Mouse (Mus musculus): Measurements from ENCODE around the gene Gm21972. TPM values are rescaled to one million over a fixed set of nuclear protein-coding genes. Genes with fewer than 3 reads are reported as not detected.

Gene Gm21972
- polyA plus RNA-seq, 1 experiment: 1.0 TPM

DNA sequence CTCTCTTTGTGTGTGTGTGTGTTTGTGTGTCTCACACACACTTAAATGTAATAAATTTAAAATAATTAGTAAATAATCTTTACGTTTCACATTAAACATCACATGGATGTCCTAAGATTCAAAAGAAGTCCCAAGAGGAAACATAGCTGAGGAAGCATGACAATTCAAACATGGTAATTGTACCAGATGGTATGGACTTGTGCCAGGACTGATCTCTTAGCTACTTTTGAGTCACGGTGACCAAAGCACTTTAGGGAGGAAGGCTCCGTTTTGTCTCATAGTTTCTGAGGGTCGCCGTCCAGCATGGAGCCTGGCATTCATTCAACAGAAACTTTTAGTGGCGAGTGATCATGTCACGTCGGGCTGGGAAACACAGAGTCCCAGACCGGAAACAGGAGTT, 14.7 kb downstream of the Gm21972 start:
- H3K36me3 ChIP-seq (ENCODE audit: control insufficient read depth, insufficient read depth): no peaks in the 10 kb centered on the region
- no peaks in the 10 kb centered on the region for H3K27me3 ChIP-seq (ENCODE audit: control insufficient read depth, insufficient read depth, insufficient read length)
- TF ChIP-seq POLR2A (IDR thresholded peaks at IDR 0.05; ENCODE audit: insufficient read length, low read depth): no peak
- TF ChIP-seq E2F4 (IDR thresholded peaks at IDR 0.05; ENCODE audit: insufficient read depth): no peak
- TF ChIP-seq CEBPB (IDR thresholded peaks at IDR 0.05; ENCODE audit: insufficient read depth, poor library complexity, severe bottlenecking): no peak
- TF ChIP-seq MYOG (IDR thresholded peaks at IDR 0.05; ENCODE audit: control insufficient read depth in 1 of 3, insufficient read depth in 1 of 3, insufficient read length in 2 of 3, low read depth in 2 of 3): no peak
- TF ChIP-seq USF1 (IDR thresholded peaks at IDR 0.05; ENCODE audit: low read depth): no peak
- TF ChIP-seq SRF (IDR thresholded peaks at IDR 0.05; ENCODE audit: control insufficient read depth, insufficient read length, low read depth): no peak
- no peak for TF ChIP-seq MAX (IDR thresholded peaks at IDR 0.05; ENCODE audit: low read depth)
- TF ChIP-seq MYOD1 (IDR thresholded peaks at IDR 0.05; ENCODE audit: control insufficient read depth in 1 of 3, insufficient read length in 2 of 3, low read depth in 2 of 3): no peak
- no peak for TF ChIP-seq TCF12 (IDR thresholded peaks at IDR 0.05; ENCODE audit: insufficient read depth, poor library complexity, severe bottlenecking)
- no peak for TF ChIP-seq TCF3 (IDR thresholded peaks at IDR 0.05; ENCODE audit: insufficient read length, low read depth)
- TF ChIP-seq POLR2AphosphoS2 (IDR thresholded peaks at IDR 0.05; ENCODE audit: insufficient read length, low read depth): no peak
- TF ChIP-seq REST (IDR thresholded peaks at IDR 0.05; ENCODE audit: insufficient read depth, insufficient read length): no peak
- no peaks in the 10 kb centered on the region for H3K79me2 ChIP-seq (ENCODE audit: control insufficient read depth, insufficient read depth)
- H3K4me3 ChIP-seq: no peak overlapping the region
- H3ac ChIP-seq (ENCODE audit: control insufficient read depth, insufficient read length): no peak overlapping the region
- H3K4me2 ChIP-seq (ENCODE audit: low read depth): peak overlapping the region; percentile 77

DNA sequence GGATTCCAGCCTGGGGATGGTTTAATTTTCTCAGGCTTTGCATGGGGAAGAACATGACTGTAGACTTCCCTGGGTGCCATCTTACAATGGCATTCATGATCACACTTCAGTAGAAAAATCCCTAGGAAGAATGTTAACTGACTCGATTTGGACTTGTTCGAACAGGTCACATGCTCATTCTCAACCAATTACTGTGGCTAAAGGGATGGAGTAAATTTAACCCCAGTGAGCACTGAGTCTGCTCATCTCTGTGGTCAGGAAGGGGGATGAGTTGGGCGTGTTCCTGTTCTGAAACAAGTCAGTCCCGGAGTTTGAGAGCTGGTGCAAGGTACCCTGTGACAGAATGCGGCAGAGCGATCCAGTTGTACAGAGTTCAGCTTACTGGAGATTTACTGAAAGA, 17.5 kb downstream of the Gm21972 start:
- Histone ChIP-seq H3K4me3 (no peak overlapping the region), H3K27me3 (ENCODE audit: control insufficient read depth, insufficient read depth, insufficient read length) (no peaks in the 10 kb centered on the region), H3ac (ENCODE audit: control insufficient read depth, insufficient read length) (no peak overlapping the region), H3K36me3 (ENCODE audit: control insufficient read depth, insufficient read depth) (no peaks in the 10 kb centered on the region), H3K79me2 (ENCODE audit: control insufficient read depth, insufficient read depth) (no peaks in the 10 kb centered on the region), H3K4me2 (ENCODE audit: low read depth) (no peak overlapping the region)
- TF ChIP-seq USF1 (IDR thresholded peaks at IDR 0.05; ENCODE audit: low read depth) (peak; percentile 58), REST (IDR thresholded peaks at IDR 0.05; ENCODE audit: insufficient read depth, insufficient read length) (no peak)

DNA sequence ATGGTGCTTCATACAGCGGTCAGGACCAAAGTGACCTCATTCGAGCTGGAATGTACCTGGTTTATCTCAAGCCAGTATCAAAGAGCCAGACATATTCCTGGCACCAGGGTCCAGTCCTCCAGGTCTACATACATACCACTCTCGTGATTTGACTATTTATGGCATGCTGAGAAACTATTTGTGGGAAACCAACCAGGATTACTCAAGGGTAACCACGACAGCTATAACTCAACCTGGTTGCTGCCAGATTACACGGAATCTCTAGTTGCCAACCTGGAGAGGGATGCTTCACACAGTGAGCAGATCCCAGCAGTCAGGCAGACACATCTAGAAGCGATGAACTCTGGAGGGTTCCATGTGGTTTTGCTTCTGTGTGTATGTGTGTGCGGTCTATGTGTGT, 17.9 kb downstream of the Gm21972 start:
- TF ChIP-seq CEBPB (IDR thresholded peaks at IDR 0.05; ENCODE audit: insufficient read depth, poor library complexity, severe bottlenecking) (0 out of 2 replicates have a peak, but pooled peaks have one; percentile 11), TCF12 (IDR thresholded peaks at IDR 0.05; ENCODE audit: insufficient read depth, poor library complexity, severe bottlenecking) (no peak)
- Histone ChIP-seq H3K27me3 (ENCODE audit: control insufficient read depth, insufficient read depth, insufficient read length) (no peaks in the 10 kb centered on the region), H3K36me3 (ENCODE audit: control insufficient read depth, insufficient read depth) (no peaks in the 10 kb centered on the region)

GRCm38 (mm10) chr1:86152618-86153017, 19.2 kb downstream of the Gm21972 start:
- Histone ChIP-seq H3ac (ENCODE audit: control insufficient read depth, insufficient read length) (no peak overlapping the region), H3K79me2 (ENCODE audit: control insufficient read depth, insufficient read depth) (no peaks in the 10 kb centered on the region), H3K36me3 (ENCODE audit: control insufficient read depth, insufficient read depth) (no peaks in the 10 kb centered on the region), H3K27me3 (ENCODE audit: control insufficient read depth, insufficient read depth, insufficient read length) (no peaks in the 10 kb centered on the region), H3K4me2 (ENCODE audit: low read depth) (no peak overlapping the region), H3K4me3 (no peak overlapping the region)
- TF ChIP-seq USF1 (IDR thresholded peaks at IDR 0.05; ENCODE audit: low read depth): no peak
- no peak for TF ChIP-seq MYOG (IDR thresholded peaks at IDR 0.05; ENCODE audit: control insufficient read depth in 1 of 3, insufficient read depth in 1 of 3, insufficient read length in 2 of 3, low read depth in 2 of 3)

More for the DNA sequence above, 17.9 kb downstream of the Gm21972 start:
- Histone ChIP-seq H3K79me2 (ENCODE audit: control insufficient read depth, insufficient read depth) (no peaks in the 10 kb centered on the region), H3ac (ENCODE audit: control insufficient read depth, insufficient read length) (no peak overlapping the region), H3K4me2 (ENCODE audit: low read depth) (no peak overlapping the region), H3K4me3 (no peak overlapping the region)

DNA sequence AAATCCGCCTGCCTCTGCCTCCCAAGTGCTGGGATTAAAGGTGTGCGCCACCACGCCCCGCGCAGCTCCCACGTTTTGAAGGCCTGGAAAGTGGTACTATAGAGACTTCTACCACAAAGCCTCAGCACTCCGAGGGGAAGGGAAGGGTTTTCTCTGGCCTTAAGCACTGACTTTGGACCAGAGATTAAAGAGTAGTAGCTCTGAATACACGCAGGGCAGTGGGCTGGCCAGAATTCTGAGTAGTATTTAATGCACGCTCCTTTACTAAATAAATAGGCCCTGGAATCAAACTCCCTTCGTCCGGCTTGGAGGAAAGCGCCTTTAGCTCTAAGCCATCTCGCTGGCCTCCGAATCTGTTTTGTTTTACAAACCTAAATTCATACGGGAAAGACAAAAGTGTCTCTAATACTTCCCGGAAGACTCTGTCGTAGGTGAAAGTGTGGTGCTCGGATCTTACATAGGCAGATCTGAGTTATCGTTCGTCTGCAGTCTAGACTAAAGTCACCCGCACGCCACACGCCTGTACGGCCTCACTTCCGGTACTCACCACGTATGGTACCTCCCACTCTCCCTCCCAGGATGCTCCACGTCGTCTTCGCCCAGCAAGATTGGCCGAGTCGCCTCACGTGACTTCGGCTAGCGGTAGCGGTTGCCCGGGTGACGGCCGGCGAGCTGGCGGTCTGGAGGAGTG, 20.8 kb downstream of the Gm21972 start, which contains the start of gene Armc9:
TSS of gene Armc9 (plus strand) at position 648 of the 691 bp plus-strand sequence.
- no peaks in the 10 kb centered on the region for H3K27me3 ChIP-seq (ENCODE audit: control insufficient read depth, insufficient read depth, insufficient read length)
- peak within 1 kb of the TSS; percentile 94 for H3K4me2 ChIP-seq (ENCODE audit: low read depth)
- TF ChIP-seq E2F4 (IDR thresholded peaks at IDR 0.05; ENCODE audit: insufficient read depth): no peak
- TF ChIP-seq POLR2AphosphoS2 (IDR thresholded peaks at IDR 0.05; ENCODE audit: insufficient read length, low read depth): peak; percentile 96
- TF ChIP-seq POLR2A (IDR thresholded peaks at IDR 0.05; ENCODE audit: insufficient read length, low read depth): peak; percentile 91
- TF ChIP-seq SRF (IDR thresholded peaks at IDR 0.05; ENCODE audit: control insufficient read depth, insufficient read length, low read depth): no peak
- TF ChIP-seq MYOG (IDR thresholded peaks at IDR 0.05; ENCODE audit: control insufficient read depth in 1 of 3, insufficient read depth in 1 of 3, insufficient read length in 2 of 3, low read depth in 2 of 3): no peak
- no peak for TF ChIP-seq MAX (IDR thresholded peaks at IDR 0.05; ENCODE audit: low read depth)
- peak; percentile 98 for TF ChIP-seq USF1 (IDR thresholded peaks at IDR 0.05; ENCODE audit: low read depth)
- TF ChIP-seq REST (IDR thresholded peaks at IDR 0.05; ENCODE audit: insufficient read depth, insufficient read length): no peak
- TF ChIP-seq MYOD1 (IDR thresholded peaks at IDR 0.05; ENCODE audit: control insufficient read depth in 1 of 3, insufficient read length in 2 of 3, low read depth in 2 of 3): peak in 1 of 3 experiments; percentile 4
- TF ChIP-seq TCF12 (IDR thresholded peaks at IDR 0.05; ENCODE audit: insufficient read depth, poor library complexity, severe bottlenecking): no peak
- TF ChIP-seq CEBPB (IDR thresholded peaks at IDR 0.05; ENCODE audit: insufficient read depth, poor library complexity, severe bottlenecking): no peak
- H3K36me3 ChIP-seq (ENCODE audit: control insufficient read depth, insufficient read depth): no peaks in the 10 kb centered on the region
- no peaks in the 10 kb centered on the region for H3K79me2 ChIP-seq (ENCODE audit: control insufficient read depth, insufficient read depth)
- peak within 1 kb of the TSS; percentile 38 for H3K4me3 ChIP-seq
- peak within 1 kb of the TSS; percentile 2 for H3ac ChIP-seq (ENCODE audit: control insufficient read depth, insufficient read length)
